Mouse (Mus musculus) B cell, adult 2 months (primary cell): ENCODE measurements at regions not wholly inside any gene's neighbourhood (a gene's known extent, or its start where the extent isn't known, plus 50 kb on each side); places are given as distances from the start of the nearest gene placed in this dataset.

ENCODE experiments used
- DNase-seq, 2 experiments: peaks; one replicate each; pipeline ENCODE4 v3.0.0; 2022

DNA sequence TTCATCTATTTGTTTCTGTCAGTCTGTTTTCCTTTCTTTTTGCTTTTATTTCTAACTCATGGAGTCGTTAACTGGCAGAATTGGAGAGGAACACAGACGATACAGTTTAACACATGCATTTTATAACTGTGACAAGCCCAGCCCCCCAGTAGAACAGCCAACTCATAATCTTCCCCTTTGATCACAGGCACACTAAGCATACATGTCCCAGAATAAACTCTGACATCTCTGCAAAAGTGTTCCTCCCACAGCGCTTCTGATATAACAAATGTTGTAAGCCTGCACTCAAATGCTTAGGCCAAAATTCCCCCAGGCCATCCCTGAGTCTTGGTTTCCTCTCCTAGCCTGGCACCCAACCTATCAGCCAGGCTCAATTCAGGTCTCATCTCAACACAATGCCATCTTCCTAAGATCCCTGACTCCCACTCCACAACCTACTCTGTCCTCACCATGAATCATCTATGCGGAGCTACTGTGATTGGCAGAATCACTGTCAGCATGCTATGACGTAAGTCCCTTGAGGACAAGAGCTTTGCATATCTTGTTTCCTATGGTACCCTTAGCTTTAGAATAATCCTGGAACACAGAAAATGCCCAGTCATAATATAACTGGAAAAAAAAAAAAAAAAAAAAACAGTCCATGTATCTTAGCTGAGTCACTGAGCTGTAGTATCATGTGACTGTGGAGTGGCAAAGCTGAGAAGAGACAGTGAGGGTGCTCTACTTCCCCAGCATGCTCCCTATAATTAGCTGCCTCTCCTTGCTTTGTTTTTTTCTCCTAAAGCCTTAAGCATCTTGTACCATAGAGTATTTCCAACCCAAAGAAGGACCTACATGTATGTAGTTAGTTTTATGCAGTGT lies 146.7 kb downstream of the Plk2 start:
- DNase-seq: no peak

DNA sequence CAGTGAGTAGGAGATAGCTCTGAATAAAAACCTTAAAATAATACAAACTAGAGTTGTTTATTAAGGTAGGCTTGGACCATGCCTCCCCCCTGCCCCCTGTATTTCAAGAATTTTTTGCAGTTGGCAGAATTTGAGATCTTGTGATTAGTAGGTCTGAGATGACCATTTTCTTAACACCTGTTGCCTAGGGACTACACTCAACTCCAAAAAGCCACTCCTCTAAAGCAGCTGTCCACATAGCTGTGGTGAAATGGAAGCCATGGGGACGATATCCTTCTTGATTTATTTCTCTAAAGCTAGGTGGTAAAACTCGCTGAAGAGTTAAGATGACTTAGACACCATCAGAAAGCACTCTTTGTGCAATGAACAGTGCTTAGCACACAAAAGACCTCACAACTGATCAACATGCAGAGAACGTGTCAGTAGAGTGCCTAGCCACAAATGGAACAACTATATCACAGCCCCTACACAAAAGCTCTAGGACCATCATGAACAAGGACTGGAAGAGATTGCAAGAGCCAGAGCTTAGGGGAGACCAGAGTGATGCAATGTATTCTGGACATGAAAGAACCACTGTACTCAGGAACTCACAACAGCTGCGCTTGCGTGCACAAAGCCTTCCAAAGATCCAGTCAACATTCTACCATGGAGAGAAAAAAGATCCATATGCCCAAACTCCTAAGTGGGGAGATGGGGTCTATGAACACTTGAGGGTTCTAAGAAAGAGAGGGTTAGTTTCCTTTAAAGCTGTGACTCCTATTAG lies 147.6 kb downstream of the Plk2 start:
- DNase-seq: no peak

DNA sequence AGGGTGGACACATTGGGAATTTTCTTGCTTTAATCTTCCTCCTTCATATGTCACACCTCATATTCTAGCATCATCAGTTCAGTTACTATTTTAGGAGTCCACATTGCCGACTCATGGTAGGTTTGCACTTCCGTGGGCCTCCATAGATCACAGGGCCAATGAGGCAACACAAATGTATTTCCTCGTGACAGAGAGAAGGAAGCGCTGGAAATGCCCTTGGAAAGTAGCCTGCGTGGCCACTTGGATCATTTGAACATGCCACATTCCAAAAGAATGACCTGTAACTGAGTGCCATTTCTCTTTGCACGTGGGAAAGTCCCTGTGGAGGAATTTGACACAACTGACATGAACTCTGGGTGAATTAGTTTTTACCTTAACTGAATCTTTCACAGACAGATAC lies 150.6 kb downstream of the Plk2 start:
- no peak for DNase-seq

DNA sequence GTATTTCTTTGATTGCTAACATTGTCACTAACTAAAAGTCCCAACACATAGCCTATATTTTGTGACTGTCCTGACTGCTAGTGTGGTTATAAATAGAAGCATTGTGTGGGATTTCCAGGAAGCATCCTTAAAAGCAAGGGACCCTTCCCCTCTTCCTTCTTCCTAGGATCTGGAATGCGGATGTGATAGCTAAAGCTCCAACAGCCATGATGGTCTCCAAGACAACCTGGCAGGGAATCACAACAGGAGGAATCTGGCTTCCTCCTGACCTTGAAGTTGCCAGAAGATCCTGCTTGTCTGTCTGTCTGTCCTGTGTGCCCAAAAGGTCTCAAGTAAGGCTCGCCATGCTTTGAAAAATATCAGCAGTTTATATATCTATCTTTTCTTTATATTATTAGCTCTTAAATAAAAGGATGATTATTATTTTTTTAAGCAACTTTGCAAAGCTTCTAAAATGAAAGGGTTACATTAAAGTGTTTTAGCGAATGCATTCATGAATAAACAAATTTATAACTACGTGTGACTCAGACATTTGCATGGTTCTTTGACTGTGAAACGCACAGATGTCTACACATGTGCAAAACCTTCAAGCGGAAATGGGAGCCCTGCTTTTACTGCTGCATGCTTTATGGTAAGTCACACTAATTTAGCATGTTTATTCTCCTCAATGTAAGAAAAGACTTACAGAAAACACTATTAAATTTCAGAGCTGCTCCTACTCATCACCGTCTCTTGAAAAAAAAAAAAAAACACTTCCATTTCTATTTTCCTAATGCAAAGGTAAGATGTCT lies 160.9 kb downstream of the Plk2 start:
- DNase-seq: no peak

DNA sequence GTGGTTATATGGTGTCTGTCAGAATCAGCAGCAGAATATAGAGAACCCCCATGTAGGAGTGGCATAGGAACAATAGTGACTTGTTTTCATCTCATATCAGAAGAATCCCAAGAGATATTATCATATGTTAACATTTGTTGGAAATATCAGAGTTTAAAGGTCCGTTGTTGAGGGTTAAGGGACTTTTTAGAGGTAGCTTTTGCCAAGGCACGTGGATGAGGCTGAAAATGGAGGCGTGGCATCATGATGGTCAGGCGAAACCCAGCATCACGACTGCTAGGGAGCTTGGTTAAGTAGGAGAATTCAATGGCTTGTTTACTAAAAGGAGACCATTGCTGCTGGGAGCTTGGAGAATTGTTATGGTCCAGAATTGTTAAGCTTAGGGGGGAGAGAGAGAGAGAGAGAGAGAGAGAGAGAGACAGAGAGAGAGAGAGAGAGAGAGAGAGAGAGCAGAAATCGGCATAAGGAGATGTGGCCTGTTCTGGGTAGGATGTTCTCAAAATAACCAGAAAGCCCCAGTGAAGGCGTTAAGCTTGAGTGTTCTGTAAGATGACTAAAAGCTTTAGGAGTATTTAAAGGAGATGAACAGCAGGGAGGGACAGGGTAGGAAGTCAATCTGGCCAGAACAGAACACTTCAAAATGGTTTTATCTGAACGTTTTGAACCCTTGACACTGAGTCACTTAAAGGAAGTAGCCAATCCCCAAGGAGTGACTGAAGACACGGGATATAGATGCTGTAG lies 161.7 kb downstream of the Plk2 start:
- no peak for DNase-seq

DNA sequence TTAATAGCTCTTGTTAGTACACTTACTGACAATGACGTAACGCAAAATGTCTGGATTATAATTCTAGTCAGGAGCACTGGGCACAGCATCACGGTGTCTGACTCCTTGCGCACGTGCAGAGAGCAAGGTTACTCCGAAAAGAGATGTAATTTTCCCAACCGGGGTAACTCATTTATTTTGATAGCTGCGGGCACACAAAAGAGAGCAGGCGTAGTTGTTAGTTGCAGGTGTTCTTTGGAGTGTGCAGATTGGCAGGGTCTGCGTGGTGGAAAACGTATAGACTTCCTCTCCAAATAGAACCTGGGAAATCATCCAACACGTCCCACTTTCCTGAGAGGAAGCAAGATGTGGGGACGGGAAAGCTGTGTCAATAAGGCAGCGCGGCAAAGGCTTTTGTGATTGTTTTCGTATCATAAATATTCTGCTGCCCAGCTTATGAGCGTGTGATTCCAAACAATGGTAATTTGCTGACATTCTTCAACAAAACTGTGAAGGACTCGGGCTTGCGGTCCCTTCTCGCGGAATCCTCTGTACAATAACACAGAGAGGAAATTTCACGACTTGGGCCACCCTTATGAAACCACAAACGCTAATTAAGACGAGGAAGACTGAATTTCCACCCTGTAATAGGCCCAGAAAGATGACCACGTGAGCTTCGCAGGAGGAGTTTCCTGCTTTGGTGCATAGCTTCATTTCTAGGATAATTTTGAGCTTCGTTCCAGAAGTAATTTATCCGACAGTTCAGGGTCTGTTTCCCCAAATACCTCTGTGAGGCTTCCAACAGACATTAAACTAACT lies 163.3 kb downstream of the Plk2 start:
- no peak for DNase-seq

DNA sequence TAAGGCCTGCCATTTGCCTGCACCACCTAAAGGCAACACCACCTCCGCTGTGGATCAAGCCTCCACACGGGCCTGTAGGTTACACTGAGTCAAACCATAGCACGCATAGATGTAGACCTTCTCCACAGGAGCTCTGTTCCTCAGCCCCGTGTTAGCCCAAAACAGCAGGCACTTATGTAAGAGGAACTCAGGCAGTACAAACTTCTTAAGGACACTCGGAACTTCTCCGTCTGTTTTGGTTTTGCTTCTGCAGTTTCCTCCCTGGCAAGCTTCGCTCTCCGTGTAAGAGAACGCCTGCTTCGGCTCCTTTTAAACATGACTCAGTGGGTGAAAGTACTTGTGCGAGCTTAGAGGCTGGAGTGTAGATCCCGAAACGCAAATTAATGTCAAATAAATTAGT lies 165.7 kb downstream of the Plk2 start:
- no peak for DNase-seq

DNA sequence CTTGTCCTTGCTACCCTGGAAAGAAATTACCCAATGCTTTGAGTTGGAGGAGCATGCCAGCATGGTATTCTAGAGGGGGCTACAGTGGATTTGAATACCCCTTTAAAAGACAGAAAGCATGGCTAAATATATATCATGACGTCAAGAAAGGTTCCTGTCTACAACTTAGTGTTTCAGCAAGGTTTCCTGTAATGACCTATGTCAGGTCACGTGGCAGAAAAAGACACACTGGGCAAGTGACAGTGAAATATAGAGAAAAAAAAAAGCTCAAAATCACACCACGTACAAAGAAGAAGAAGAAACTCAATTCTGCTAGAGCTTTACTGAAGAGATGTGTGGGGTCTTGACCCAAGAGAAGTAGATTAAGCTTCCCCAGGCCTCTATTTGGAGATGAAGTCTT lies 167.7 kb downstream of the Plk2 start:
- peak; percentile 17 to 28 for DNase-seq

DNA sequence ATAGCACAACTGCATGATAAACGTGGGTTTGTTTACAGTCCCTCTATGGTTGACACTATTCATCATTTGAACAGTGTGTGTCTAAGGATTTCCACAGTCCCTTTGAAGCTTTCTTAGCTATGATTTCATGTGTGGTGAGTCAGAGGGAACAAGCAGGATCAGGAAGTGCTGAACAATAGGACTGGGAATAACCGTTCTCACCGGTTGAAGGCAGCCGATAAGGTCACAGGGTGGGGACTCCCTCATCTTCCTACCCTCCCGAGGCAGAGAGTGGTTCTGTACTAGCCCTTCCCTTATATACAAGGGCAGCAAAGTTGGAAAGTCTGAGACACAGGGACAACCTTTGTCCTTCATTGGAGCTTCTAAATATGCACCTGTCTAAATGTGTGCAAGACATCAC lies 168.1 kb downstream of the Plk2 start:
- peak in 1 of 2 experiments; percentile 20 for DNase-seq

DNA sequence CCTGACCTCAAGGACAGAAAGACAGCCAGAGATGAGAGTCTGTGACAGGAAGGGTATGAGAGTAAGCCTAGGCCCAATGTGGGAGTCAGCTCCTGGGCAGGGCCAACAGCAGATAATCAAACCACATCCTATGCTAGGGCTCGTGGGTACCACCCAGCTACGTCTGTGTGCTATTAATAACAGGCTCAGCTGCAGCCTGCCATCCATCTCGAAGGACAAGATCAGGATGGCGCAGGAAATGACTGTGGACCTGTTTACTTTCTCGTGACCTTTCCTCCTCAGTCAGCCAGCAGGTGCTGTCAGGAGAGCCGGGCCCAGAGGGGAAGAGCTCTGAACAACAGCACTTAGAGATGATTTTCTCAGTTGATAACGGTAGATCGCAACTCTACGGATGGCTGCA lies 169.1 kb downstream of the Plk2 start:
- DNase-seq: peak; percentile 77 to 82

DNA sequence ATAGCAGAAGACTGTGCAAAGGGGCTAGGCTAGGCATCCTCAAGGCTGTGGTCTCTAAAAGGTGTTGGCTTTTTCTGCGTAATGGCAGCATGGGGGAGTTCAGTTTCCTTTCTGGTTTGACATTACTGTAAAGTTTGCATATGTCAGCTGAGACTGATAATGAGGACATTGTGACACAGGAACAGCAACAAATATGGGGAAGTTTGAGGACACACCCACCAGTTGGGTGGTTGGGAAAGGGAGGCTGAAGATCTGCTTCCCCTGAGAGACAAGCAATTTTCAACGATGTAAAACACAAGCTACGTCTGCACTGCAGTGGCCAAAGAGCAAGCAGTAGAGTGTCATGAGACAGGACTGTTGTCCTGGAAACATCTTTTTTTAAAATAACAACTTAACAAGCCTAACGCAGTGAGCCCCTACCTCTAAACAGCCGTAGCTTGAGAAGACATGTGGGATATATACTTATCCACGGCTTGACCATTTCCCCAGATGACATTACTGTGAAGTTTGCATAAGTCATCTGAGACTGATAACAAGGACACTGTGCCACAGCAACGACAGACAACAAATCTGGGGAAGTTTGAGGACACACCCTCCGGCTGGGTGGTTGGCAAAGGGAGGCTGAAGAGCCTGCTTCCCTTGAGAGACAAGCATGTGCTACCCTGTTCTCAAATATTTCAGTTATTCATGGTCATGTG lies 173.8 kb downstream of the Plk2 start:
- DNase-seq: peak; percentile 62 to 68

DNA sequence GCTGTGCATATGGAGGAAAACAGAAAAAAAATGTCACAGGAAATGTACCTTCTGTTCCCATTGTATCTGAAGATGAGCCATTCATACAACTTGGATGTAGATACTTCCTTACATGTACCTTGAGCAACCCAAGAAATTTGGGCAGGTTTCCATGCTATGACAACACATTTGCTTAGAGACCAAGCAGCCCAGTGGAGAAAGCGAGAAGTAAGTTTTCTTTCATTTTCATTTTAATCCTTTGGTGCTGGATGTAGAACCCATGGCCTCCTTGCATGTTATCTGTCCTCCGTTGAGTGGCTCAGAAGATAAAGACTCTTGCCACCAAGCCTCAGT lies 174.3 kb downstream of the Plk2 start:
- DNase-seq: no peak

DNA sequence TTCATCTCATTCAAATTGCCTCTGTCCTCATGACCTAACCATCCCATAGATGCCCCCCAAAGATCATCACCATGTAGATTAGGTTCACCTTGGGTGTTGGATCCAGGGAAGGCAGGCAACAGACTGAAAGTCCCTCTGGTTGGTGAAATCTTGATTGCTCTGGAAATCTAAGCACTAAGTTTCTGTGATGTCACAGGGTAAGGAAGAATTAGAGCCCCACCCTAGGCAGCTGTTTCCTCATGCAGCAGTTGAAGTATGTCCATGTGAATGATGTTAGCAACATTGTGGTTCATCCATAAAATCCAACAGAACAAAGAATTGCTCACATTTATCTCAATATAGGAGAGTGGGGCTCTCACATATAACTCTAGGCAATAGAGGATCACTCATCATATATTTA lies 175.5 kb downstream of the Plk2 start:
- DNase-seq: no peak

DNA sequence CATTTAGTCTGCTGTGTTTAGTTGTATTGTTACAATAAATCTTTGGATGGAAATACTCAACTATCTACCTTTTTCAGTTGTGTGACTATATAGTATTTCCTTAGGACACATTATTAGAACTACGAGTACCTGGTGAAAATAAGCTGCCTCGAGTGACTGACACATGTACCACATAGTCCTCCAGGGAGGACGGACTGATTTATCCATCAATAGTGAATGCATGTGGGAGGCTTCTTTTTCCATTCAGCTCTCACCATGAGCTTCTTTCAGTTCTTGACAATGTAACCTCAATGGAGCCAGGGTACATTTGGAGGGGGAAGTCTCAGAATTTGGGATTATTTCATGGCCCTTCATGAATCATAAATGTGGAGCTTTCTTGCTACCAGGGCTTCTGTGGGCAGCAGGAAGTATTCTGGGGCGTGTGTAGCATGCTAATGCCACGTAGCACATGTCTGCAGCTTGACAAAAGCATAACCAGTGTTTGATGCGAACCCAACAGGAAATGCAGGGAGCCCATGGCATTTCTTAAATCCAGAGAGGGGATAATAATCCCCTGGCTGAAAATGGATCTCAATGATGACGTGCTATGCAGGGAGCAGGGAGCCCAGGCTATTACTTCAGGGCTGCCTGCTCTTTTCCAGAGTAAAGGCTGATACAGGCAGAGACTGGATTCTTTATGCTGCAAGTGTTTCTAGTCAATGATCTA lies 178.7 kb downstream of the Plk2 start:
- DNase-seq: no peak

DNA sequence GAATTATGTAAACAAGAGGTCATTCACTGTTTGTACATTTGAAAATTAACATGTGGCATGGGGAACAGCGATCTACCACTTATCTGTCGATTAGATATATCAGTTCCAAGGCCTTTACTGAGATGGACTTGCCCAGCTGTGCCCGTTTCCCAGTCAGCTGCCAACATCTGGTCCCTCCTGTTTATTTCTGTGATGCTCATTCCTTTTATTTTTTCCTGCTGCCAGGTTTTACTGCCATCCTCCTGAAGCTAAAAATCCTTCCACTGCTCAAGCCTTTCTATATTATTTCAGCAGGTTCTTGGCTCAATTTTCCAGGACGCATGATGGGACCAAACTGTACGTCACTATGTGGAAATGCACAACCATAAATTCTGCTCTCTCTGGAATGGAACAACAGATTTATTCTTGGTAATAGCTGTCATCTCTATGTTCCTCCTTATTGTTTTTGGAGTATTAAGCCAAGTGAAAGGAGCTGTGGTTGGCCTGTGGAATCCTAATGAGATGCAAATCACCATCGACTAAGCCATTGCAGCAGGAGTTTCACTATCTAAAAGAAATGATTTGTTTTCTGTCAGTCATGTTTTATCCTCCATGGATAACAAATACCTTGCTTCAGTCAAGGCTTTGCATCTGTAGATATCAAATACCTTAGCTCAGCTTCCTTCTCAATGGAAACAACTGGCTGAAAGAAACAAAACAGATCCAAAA lies 180.1 kb downstream of the Plk2 start:
- no peak for DNase-seq

DNA sequence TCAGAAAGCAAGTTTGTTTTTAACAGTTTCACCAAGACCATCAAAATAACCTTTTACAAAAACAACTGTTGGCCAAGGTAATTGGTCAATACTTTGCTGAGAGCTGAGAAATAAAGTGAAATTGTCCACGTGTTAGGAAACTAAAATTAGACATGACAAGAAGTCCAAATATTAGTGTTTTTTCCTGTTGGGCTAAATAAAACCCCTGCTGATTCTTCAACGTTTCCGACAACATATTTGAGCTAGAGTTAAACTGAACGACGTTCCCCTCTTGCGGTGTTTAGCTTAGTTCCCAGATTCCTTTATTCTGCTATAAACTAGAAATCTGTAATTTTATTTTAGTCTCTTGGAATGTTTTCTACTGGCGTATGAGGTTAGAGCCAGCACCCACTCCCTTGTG lies 183.3 kb downstream of the Plk2 start:
- no peak for DNase-seq

DNA sequence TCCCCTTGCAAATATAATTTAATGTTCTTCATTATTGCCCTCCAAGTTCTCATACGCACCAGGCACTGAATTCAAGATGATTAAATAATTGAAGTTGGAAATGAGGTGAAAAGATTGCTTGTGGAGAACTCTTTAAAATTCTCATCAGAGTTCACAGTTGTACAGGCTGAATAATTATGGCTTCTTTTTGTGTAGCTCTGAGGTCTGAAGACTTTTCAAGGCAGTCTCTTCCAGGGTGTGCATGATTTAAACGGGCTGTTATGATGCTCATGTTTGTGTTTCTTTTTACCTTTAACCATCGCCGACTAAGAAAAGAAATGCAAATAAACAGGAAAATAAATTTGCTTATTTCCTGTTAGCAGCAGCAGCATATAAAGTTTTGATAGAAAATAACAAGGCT lies 185.3 kb downstream of the Plk2 start:
- no peak for DNase-seq

DNA sequence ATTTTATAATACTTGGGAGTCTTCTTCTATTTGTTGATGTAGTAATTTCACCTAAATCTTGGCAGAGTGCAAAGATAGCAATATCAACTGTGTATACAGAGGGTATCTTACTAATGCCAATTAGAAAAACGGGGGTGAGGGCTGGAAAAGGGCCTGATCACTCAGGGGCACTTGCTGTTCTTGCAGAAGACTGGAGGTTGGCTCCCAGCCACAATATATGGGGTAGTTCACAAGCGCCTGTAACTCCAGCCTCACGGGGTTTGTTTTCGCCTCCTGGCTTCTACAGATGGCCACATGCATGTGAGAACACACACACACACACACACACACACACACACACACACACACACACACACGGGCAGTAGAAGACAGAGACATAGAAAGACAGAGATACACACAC lies 185.7 kb downstream of the Plk2 start:
- DNase-seq: no peak

DNA sequence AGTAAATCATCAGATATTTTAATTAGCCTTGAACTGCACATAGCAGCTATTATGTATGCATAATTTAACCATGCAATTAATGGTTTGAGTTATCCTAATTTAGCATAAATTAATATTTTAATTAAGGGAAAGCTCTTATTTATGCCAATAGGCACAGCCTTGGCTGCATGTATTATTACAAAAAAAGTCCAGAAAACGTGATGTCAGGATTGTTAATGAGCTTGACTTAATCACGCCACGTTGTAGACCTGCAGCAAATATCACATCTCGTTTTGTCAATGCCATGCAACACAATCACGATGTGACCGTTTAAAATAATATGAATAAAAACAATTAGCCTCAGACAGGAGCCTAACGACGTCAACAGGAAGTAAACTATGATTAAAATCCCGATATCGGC lies 189.9 kb downstream of the Plk2 start:
- DNase-seq: no peak

DNA sequence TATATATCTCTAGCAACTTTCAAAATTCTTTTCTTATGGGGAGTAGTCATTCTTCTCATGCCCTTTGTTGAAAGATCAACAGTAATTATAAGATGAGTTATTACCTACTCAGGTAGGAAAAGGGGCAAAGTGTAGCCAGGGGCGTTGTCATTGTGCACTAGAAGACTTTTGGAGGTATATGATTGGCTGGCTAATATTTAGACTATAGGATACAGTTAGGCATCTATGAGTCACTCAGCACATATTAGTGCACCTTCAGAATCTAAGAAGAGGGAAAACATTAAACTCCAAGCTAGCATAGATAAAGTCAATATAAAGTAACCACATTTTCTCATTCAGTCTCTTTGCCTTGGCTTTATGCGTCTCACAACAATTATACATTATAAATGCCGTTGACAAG lies 199.8 kb downstream of the Plk2 start:
- no peak for DNase-seq
